Mouse (Mus musculus) liver (tissue): ENCODE results near the gene Urb1.

Source experiments
- DNase-seq: peaks from one replicate; pipeline ENCODE4 v3.0.0-alpha.2; 2020; ENCODE audit warnings: mixed read lengths

The Urb1 gene

GRCm38 (mm10) chr16:90822981-90823380, 12.8 kb upstream of the Urb1 start:
- no peak for DNase-seq

- DNase-seq = peak; percentile 76
Measured at GRCm38 (mm10) chr16:90822284-90822935, 12.2 kb upstream of the Urb1 start.

GRCm38 (mm10) chr16:90821046-90821697, 11.0 kb upstream of the Urb1 start:
- no peak for DNase-seq

- DNase-seq = peak; percentile 60
Measured at GRCm38 (mm10) chr16:90820326-90820725, 10.1 kb upstream of the Urb1 start.

GRCm38 (mm10) chr16:90812086-90812485, 1.9 kb upstream of the Urb1 start:
- DNase-seq = no peak

- no peak for DNase-seq
Measured at GRCm38 (mm10) chr16:90810716-90811256, 573 bp upstream of the Urb1 start.

- DNase-seq = no peak
Measured at GRCm38 (mm10) chr16:90804466-90804865, 5.7 kb downstream of the Urb1 start.

- DNase-seq = peak; percentile 34
Measured at GRCm38 (mm10) chr16:90801928-90802327, 8.3 kb downstream of the Urb1 start.

- DNase-seq = no peak
Measured at GRCm38 (mm10) chr16:90801251-90801650, 9.0 kb downstream of the Urb1 start.

GRCm38 (mm10) chr16:90799840-90800239, 10.4 kb downstream of the Urb1 start:
- no peak for DNase-seq

- DNase-seq = no peak
Measured at GRCm38 (mm10) chr16:90798848-90799247, 11.4 kb downstream of the Urb1 start.

- DNase-seq = no peak
Measured at GRCm38 (mm10) chr16:90798446-90798845, 11.8 kb downstream of the Urb1 start.

GRCm38 (mm10) chr16:90794708-90795107, 15.5 kb downstream of the Urb1 start:
- no peak for DNase-seq

- no peak for DNase-seq
Measured at GRCm38 (mm10) chr16:90792500-90792899, 17.7 kb downstream of the Urb1 start.

GRCm38 (mm10) chr16:90792066-90792465, 18.1 kb downstream of the Urb1 start:
- no peak for DNase-seq

- DNase-seq = no peak
Measured at GRCm38 (mm10) chr16:90790946-90791345, 19.3 kb downstream of the Urb1 start.

GRCm38 (mm10) chr16:90788580-90788979, 21.6 kb downstream of the Urb1 start:
- no peak for DNase-seq

- DNase-seq = peak; percentile 25
Measured at GRCm38 (mm10) chr16:90785257-90785656, 25.0 kb downstream of the Urb1 start.

GRCm38 (mm10) chr16:90783302-90783701, 26.9 kb downstream of the Urb1 start:
- DNase-seq = no peak

GRCm38 (mm10) chr16:90779783-90780182, 30.4 kb downstream of the Urb1 start:
- DNase-seq = peak; percentile 42

GRCm38 (mm10) chr16:90775946-90776520, 34.2 kb downstream of the Urb1 start:
- DNase-seq = no peak

- no peak for DNase-seq
Measured at GRCm38 (mm10) chr16:90774646-90775045, 35.6 kb downstream of the Urb1 start.

- DNase-seq = no peak
Measured at GRCm38 (mm10) chr16:90774216-90774615, 36.0 kb downstream of the Urb1 start.

GRCm38 (mm10) chr16:90766919-90767454, 43.2 kb downstream of the Urb1 start:
- DNase-seq = no peak
